Mouse (Mus musculus) heart, postnatal 0 days (tissue): ENCODE data around the gene Ppp1r21. TPM values are rescaled to one million over a fixed set of nuclear protein-coding genes. Genes with fewer than 3 reads are reported as not detected.

Source experiments
- ATAC-seq: fragments of 200-750 bp; cut with Nextera tagmentation; 2 replicates; pipeline ENCODE4 v1.8.0; 2017; ENCODE audit warnings: low read depth, moderate number of reproducible peaks, moderate library complexity; ENCODE audit not compliant: insufficient read depth
- DNase-seq: peaks from one replicate; pipeline ENCODE4 v3.0.0-alpha.2; 2016; ENCODE audit warnings: low spot score
- H3K27ac ChIP-seq: fragments of 300-500 bp; sonication (generic); 2 replicates; pipeline ENCODE4 v1.5.1; 2014; ENCODE audit warnings: low read depth, mild to moderate bottlenecking
- H3K27me3 ChIP-seq: fragments of 300-500 bp; sonication (generic); 2 replicates; pipeline ENCODE4 v1.6.1; 2014; ENCODE audit warnings: low read length, mixed read lengths; ENCODE audit not compliant: control insufficient read depth, insufficient read depth
- H3K36me3 ChIP-seq: fragments of 300-500 bp; sonication (generic); replicated peaks from 2 replicates; pipeline ENCODE4 v1.6.1; 2014; ENCODE audit warnings: low read length, mixed read lengths; ENCODE audit not compliant: control insufficient read depth, insufficient read depth
- H3K4me1 ChIP-seq: fragments of 300-500 bp; sonication (generic); 2 replicates; pipeline ENCODE4 v1.6.1; 2014; ENCODE audit warnings: antibody characterized with exemption; ENCODE audit not compliant: control insufficient read depth, insufficient read depth
- H3K4me2 ChIP-seq: fragments of 300-500 bp; sonication (generic); 2 replicates; pipeline ENCODE4 v1.6.1; 2014; ENCODE audit warnings: low read depth, mild to moderate bottlenecking, low read length, moderate library complexity
- H3K4me3 ChIP-seq: fragments of 300-500 bp; sonication (generic); 2 replicates; pipeline ENCODE4 v1.5.1; 2014; ENCODE audit warnings: low read depth, low read length
- H3K9ac ChIP-seq: fragments of 300-500 bp; sonication (generic); replicated peaks from 2 replicates; pipeline ENCODE4 v1.6.1; 2014; ENCODE audit warnings: low read depth, low read length, mixed read lengths
- H3K9me3 ChIP-seq: fragments of 300-500 bp; sonication (generic); replicated peaks from 2 replicates; pipeline ENCODE4 v1.6.1; 2016; ENCODE audit warnings: low read length; ENCODE audit not compliant: control insufficient read depth
- CTCF ChIP-seq: IDR thresholded peaks from 2 replicates; pipeline ENCODE4 v1.5.1; 2016; ENCODE audit warnings: antibody characterized with exemption, control low read depth, low read depth
- EP300 ChIP-seq: IDR thresholded peaks from 2 replicates; pipeline ENCODE4 v1.6.1; 2016; ENCODE audit warnings: antibody characterized with exemption, low read depth
- WGBS: fragments of 180-500 bp; shearing (Covaris S2); extraction: QIAGEN DNeasy Blood & Tissue Kit; methylation state at CpG from one replicate; pipeline ENCODE4 v1.1.7; 2014; 5-methylcytosine and 5-hydroxymethylcytosine counted together
- polyA plus RNA-seq: library from polyadenylated mRNA; unstranded; fragments of >200 nt; fragmentation: Nextera tagmentation; extraction: Ambion mirVana; gene quantifications from 2 replicates; pipeline ENCODE4 v1.2.1, GENCODE M21; 2015
- total RNA-seq: library from RNA; depleted of rRNA; stranded (reverse); fragments of >200 nt; gene quantifications from 2 replicates; pipeline ENCODE4 v1.2.3, GENCODE M21; 2014; ENCODE audit warnings: low replicate concordance

Ppp1r21 gene
- total and polyA plus RNA-seq, 2 experiments from 2014 or later: 5.8 to 5.9 TPM

DNA sequence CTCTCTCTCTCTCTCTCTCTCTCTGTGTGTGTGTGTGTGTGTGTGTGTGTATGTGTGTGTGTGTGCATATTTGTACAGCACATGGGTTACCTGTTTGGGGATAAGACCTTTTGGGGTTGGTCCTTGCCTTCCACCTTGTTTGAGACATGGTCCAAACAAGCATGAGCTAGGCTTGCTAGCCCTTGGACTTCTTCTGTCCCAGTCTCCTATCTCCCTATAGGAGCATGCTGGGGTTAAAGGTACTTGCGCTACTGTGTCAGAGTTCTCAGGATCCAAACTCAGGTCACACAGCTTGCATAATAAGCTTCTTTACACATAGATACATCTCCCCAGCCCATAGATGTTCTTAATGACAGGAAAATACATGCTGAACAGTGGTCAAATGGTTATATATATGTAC, 84.8 kb downstream of the Ppp1r21 start:
- 89% methylated on average over 1 of the region's 1 CpGs for WGBS
- 0 out of 2 replicates have a peak overlapping the region, but pooled peaks have one; percentile 32 for H3K27ac ChIP-seq

DNA sequence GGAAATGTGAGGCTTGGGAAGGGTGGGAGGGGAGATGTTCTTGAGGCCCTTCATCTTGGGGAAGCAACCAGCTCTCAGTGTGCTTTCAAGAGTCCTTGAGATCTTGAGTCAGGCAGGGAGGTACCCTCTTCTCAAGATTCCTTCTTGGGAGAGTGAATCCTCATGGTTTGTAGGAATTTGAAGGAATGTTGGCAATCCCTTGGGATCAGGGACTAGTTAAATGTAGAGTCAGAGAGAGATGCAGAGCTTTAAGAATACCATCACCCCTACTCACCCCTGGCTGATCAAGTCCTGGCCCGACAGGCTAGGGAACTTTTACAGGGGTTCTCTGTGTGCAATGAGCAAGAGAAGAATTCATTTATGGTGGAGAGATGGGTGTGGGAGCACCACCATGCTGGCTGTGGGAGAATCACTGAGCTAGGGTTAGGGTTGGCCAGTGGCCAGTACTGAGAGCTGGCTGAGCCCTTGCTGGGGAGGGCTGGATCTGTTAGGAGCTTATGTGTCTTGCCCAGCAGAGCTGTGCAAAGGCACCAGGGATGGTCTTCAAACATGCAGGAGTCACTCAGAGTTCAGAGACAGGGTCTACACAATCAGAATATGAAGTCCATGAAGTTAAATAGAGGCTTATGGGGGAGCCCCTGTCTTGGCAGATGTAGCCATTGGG, 85.7 kb downstream of the Ppp1r21 start:
- TF ChIP-seq CTCF (no peak), EP300 (no peak)
- no peaks in the 10 kb centered on the region for H3K27me3 ChIP-seq
- H3K4me3 ChIP-seq: no peak overlapping the region
- ATAC-seq (no peak), DNase-seq (no peak)
- H3K9me3 ChIP-seq: no peaks in the 10 kb centered on the region
- no peak overlapping the region for H3K9ac ChIP-seq
- peaks cover 16% of the 10 kb centered on the region for H3K4me1 ChIP-seq
- no peak overlapping the region for H3K4me2 ChIP-seq
- 72% methylated on average over 1 of the region's 1 CpGs for WGBS
- no peak overlapping the region for H3K27ac ChIP-seq
- no peaks in the 10 kb centered on the region for H3K36me3 ChIP-seq

More for the DNA sequence above, 84.8 kb downstream of the Ppp1r21 start:
- Histone ChIP-seq H3K36me3 (no peaks in the 10 kb centered on the region), H3K4me1 (peaks cover 16% of the 10 kb centered on the region), H3K4me2 (no peak overlapping the region), H3K4me3 (no peak overlapping the region), H3K9me3 (no peaks in the 10 kb centered on the region), H3K9ac (no peak overlapping the region), H3K27me3 (no peaks in the 10 kb centered on the region)
- no peak for ATAC-seq
- TF ChIP-seq CTCF: no peak
- no peak for TF ChIP-seq EP300
- no peak for DNase-seq

- H3K4me2 ChIP-seq: no peak overlapping the region
- H3K4me1 ChIP-seq: peaks cover 7% of the 10 kb centered on the region; the same call in 1 of the 2 replicates
- no peak for ATAC-seq
- 83% methylated on average over 4 of the region's 4 CpGs for WGBS
- TF ChIP-seq EP300 (no peak), CTCF (no peak)
- H3K9me3 ChIP-seq: no peaks in the 10 kb centered on the region
- no peak overlapping the region for H3K9ac ChIP-seq
- no peak overlapping the region; the same call in 1 of the 2 replicates for H3K27ac ChIP-seq
- DNase-seq: no peak
- no peak overlapping the region for H3K4me3 ChIP-seq
- H3K27me3 ChIP-seq: no peaks in the 10 kb centered on the region
- no peaks in the 10 kb centered on the region for H3K36me3 ChIP-seq
Observed at GRCm38 (mm10) chr17:88620935-88621334, 91.0 kb downstream of the Ppp1r21 start.

GRCm38 (mm10) chr17:88621374-88621773, 91.5 kb downstream of the Ppp1r21 start:
- WGBS: 75% methylated on average over 3 of the region's 3 CpGs
- TF ChIP-seq CTCF (no peak), EP300 (no peak)

DNA sequence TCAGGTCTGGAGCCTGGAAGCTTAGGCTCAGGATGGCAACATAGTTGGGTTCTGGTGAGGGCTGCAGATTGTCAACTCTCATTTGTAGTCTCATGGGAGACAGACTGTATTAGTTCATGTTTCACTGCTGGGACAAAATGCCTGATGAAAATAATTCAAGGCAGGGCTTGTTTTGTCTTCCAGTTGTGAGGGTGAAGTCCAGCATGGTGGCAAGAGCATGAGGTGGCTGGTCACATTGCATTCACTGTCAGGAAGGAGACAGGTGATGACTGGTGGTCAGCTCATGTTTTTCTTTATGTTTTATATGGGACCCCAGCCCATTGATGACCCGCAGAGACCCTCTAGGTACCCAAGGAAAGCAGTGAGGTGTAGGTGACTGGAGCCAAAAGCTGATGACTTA, 92.8 kb downstream of the Ppp1r21 start:
- WGBS: 84% methylated on average over 1 of the region's 1 CpGs
- Histone ChIP-seq H3K4me1 (peaks cover 21% of the 10 kb centered on the region), H3K27ac (no peak overlapping the region), H3K9me3 (no peaks in the 10 kb centered on the region), H3K36me3 (no peaks in the 10 kb centered on the region), H3K4me3 (no peak overlapping the region), H3K9ac (no peak overlapping the region), H3K27me3 (no peaks in the 10 kb centered on the region), H3K4me2 (no peak overlapping the region)
- ATAC-seq: no peak
- no peak for DNase-seq
- no peak for TF ChIP-seq CTCF
- TF ChIP-seq EP300: no peak

More at GRCm38 (mm10) chr17:88621374-88621773, 91.5 kb downstream of the Ppp1r21 start:
- Histone ChIP-seq H3K27me3 (no peaks in the 10 kb centered on the region), H3K4me3 (no peak overlapping the region), H3K4me2 (no peak overlapping the region), H3K36me3 (no peaks in the 10 kb centered on the region), H3K27ac (no peak overlapping the region; the same call in 1 of the 2 replicates), H3K9me3 (no peaks in the 10 kb centered on the region), H3K9ac (no peak overlapping the region), H3K4me1 (peaks cover 12% of the 10 kb centered on the region; the same call in 1 of the 2 replicates)
- no peak for DNase-seq
- no peak for ATAC-seq

DNA sequence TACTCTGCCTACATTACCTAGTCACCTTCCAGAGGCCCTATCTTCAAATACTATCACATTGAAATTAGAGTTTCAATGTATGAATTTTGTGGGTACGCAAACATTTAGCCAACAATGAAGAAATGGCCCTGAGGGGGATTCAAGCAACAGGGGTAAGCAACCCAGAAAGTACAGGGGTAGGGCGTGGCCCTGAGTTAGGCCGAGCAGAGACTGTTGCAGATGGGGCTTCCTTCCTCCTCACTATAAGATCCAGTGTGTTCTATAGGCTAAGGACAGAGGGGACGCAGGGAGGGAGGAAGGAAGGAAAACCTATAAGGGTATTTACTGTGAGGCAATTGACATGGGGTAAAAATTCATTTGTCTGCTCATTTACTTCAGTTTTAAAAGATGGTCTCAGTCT, 94.5 kb downstream of the Ppp1r21 start:
- no peak for TF ChIP-seq CTCF
- TF ChIP-seq EP300: no peak
- 86% methylated on average over 4 of the region's 4 CpGs for WGBS
- H3K4me2 ChIP-seq: no peak overlapping the region
- no peak overlapping the region for H3K4me3 ChIP-seq
- no peak overlapping the region for H3K9ac ChIP-seq
- H3K27ac ChIP-seq: no peak overlapping the region
- H3K9me3 ChIP-seq: no peaks in the 10 kb centered on the region
- DNase-seq: no peak
- no peaks in the 10 kb centered on the region for H3K36me3 ChIP-seq
- ATAC-seq: no peak
- no peaks in the 10 kb centered on the region for H3K27me3 ChIP-seq
- H3K4me1 ChIP-seq: peaks cover 31% of the 10 kb centered on the region
